Mouse (Mus musculus) lung, postnatal 0 days (tissue): ENCODE measurements around the gene Ms4a12. TPM values are rescaled to one million over a fixed set of nuclear protein-coding genes. Genes with fewer than 3 reads are reported as not detected.
"Not testable (repeated sequence)": the region's sequence is repeated elsewhere in the genome, so short reads cannot be mapped to it uniquely, and the experiment has no call there.

Experiments
- ATAC-seq: fragments of 200-750 bp; cut with Nextera tagmentation; 2 replicates; pipeline ENCODE4 v1.8.0; 2017; ENCODE audit warnings: moderate library complexity
- DNase-seq: peaks from one replicate; pipeline ENCODE4 v3.0.0-alpha.2; 2016; ENCODE audit warnings: low spot score
- H3K27ac ChIP-seq: fragments of 300-500 bp; sonication (generic); 2 replicates; pipeline ENCODE4 v1.5.1; 2014; ENCODE audit warnings: antibody characterized with exemption, mild to moderate bottlenecking, low read length, mixed read lengths
- H3K27me3 ChIP-seq: fragments of 300-500 bp; sonication (generic); replicated peaks from 2 replicates; pipeline ENCODE4 v1.6.1; 2014; ENCODE audit warnings: low read length, mixed read lengths; ENCODE audit not compliant: insufficient read depth
- H3K36me3 ChIP-seq: fragments of 300-500 bp; sonication (generic); 2 replicates; pipeline ENCODE4 v1.6.1; 2014; ENCODE audit warnings: low read length, mixed read lengths; ENCODE audit not compliant: insufficient read depth
- H3K4me1 ChIP-seq: fragments of 300-500 bp; sonication (generic); 2 replicates; pipeline ENCODE4 v1.6.1; 2014; ENCODE audit warnings: antibody characterized with exemption, low read depth, low read length, mixed read lengths; ENCODE audit not compliant: insufficient read depth
- H3K4me2 ChIP-seq: fragments of 300-500 bp; sonication (generic); replicated peaks from 2 replicates; pipeline ENCODE4 v1.6.1; 2014; ENCODE audit warnings: low read depth, mild to moderate bottlenecking, low read length, moderate library complexity, mixed read lengths
- H3K4me3 ChIP-seq: fragments of 300-500 bp; sonication (generic); 2 replicates; pipeline ENCODE4 v1.5.1; 2014; ENCODE audit warnings: low read depth, low read length
- H3K9ac ChIP-seq: fragments of 300-500 bp; sonication (generic); replicated peaks from 2 replicates; pipeline ENCODE4 v1.6.1; 2014; ENCODE audit warnings: low read depth, mild to moderate bottlenecking
- H3K9me3 ChIP-seq: fragments of 300-500 bp; sonication (generic); 2 replicates; pipeline ENCODE4 v1.6.1; 2016; ENCODE audit warnings: low read length, mixed read lengths
- CTCF ChIP-seq: IDR thresholded peaks from 2 replicates; pipeline ENCODE4 v1.5.1; 2016; ENCODE audit warnings: antibody characterized with exemption, mild to moderate bottlenecking
- EP300 ChIP-seq: IDR thresholded peaks from 2 replicates; pipeline ENCODE4 v1.6.1; 2016; ENCODE audit warnings: antibody characterized with exemption, mild to moderate bottlenecking, control low read depth
- WGBS: fragments of 180-500 bp; shearing (Covaris S2); extraction: QIAGEN DNeasy Blood & Tissue Kit; methylation state at CpG from one replicate; pipeline ENCODE4 v1.1.7; 2014; 5-methylcytosine and 5-hydroxymethylcytosine counted together
- polyA plus RNA-seq: library from polyadenylated mRNA; unstranded; fragments of >200 nt; fragmentation: Nextera tagmentation; extraction: Ambion mirVana; gene quantifications from 2 replicates; pipeline ENCODE4 v1.2.1, GENCODE M21; 2015

Ms4a12 gene
- polyA plus RNA-seq, 1 experiment from 2014 or later, result not detected

- TF ChIP-seq CTCF (no peak), EP300 (no peak)
- no peaks in the 10 kb centered on the region for H3K27me3 ChIP-seq
Observed at GRCm38 (mm10) chr19:11263549-11263948, 31.3 kb upstream of the Ms4a12 start.

GRCm38 (mm10) chr19:11262932-11263331 is 30.7 kb upstream of the Ms4a12 start:
- not testable (repeated sequence) for H3K9me3 ChIP-seq, ATAC-seq, H3K27ac ChIP-seq, H3K4me3 ChIP-seq, H3K9ac ChIP-seq, H3K36me3 ChIP-seq, H3K27me3 ChIP-seq, H3K4me2 ChIP-seq, H3K4me1 ChIP-seq
- 62% methylated on average over 4 of the region's 4 CpGs for WGBS
- peak; percentile 10 for DNase-seq

More at GRCm38 (mm10) chr19:11263549-11263948, 31.3 kb upstream of the Ms4a12 start:
- no peaks in the 10 kb centered on the region for H3K4me1 ChIP-seq
- H3K9me3 ChIP-seq, result no peaks in the 10 kb centered on the region
- no peak overlapping the region for H3K4me2 ChIP-seq
- DNase-seq (peak; percentile 12), ATAC-seq (no peak)
- H3K36me3 ChIP-seq, result no peaks in the 10 kb centered on the region
- no peak overlapping the region for H3K27ac ChIP-seq
- no peak overlapping the region for H3K9ac ChIP-seq
- no peak overlapping the region for H3K4me3 ChIP-seq
- WGBS, result 62% methylated on average over 3 of the region's 3 CpGs

- Histone ChIP-seq H3K27ac (no peak overlapping the region), H3K4me3 (no peak overlapping the region), H3K9me3 (no peaks in the 10 kb centered on the region), H3K9ac (no peak overlapping the region), H3K36me3 (no peaks in the 10 kb centered on the region), H3K4me2 (no peak overlapping the region), H3K27me3 (no peaks in the 10 kb centered on the region), H3K4me1 (no peaks in the 10 kb centered on the region)
- 73% methylated on average over 2 of the region's 2 CpGs for WGBS
- ATAC-seq, result no peak
- no peak for DNase-seq
- TF ChIP-seq EP300 (no peak), CTCF (no peak)
Observed at GRCm38 (mm10) chr19:11261522-11261921, 29.3 kb upstream of the Ms4a12 start.

- Histone ChIP-seq H3K4me1 (no peaks in the 10 kb centered on the region), H3K27me3 (no peaks in the 10 kb centered on the region), H3K9me3 (no peaks in the 10 kb centered on the region), H3K9ac (no peak overlapping the region), H3K4me2 (no peak overlapping the region), H3K36me3 (no peaks in the 10 kb centered on the region), H3K4me3 (no peak overlapping the region), H3K27ac (no peak overlapping the region)
- TF ChIP-seq EP300, result no peak
- no peak for TF ChIP-seq CTCF
- ATAC-seq, result no peak; the same call in 1 of the 2 replicates
- DNase-seq, result peak; percentile 20
Observed at GRCm38 (mm10) chr19:11244230-11244629, 12.0 kb upstream of the Ms4a12 start.

GRCm38 (mm10) chr19:11242560-11242959 is 10.3 kb upstream of the Ms4a12 start:
- H3K4me3 ChIP-seq, result no peak overlapping the region
- DNase-seq (no peak), ATAC-seq (no peak)
- no peaks in the 10 kb centered on the region for H3K36me3 ChIP-seq
- no peaks in the 10 kb centered on the region for H3K27me3 ChIP-seq
- H3K9ac ChIP-seq, result no peak overlapping the region
- no peak for TF ChIP-seq CTCF
- no peak overlapping the region for H3K27ac ChIP-seq
- WGBS, result 48% methylated on average over 5 of the region's 5 CpGs
- no peaks in the 10 kb centered on the region for H3K9me3 ChIP-seq
- H3K4me2 ChIP-seq, result no peak overlapping the region
- no peaks in the 10 kb centered on the region for H3K4me1 ChIP-seq

GRCm38 (mm10) chr19:11235820-11236219 is 3.6 kb upstream of the Ms4a12 start:
- Histone ChIP-seq H3K4me1 (no peaks in the 10 kb centered on the region), H3K36me3 (no peaks in the 10 kb centered on the region), H3K27me3 (no peaks in the 10 kb centered on the region), H3K4me3 (no peak overlapping the region), H3K9ac (no peak overlapping the region), H3K4me2 (no peak overlapping the region), H3K27ac (no peak overlapping the region), H3K9me3 (no peaks in the 10 kb centered on the region)
- no peak for ATAC-seq
- no peak for DNase-seq
- no peak for TF ChIP-seq EP300
- no peak for TF ChIP-seq CTCF
